Mouse (Mus musculus): ENCODE data around the gene Plcd3. TPM values are rescaled to one million over a fixed set of nuclear protein-coding genes. Genes with fewer than 3 reads are reported as not detected.

Plcd3 gene
- total and polyA plus RNA-seq, 2 experiments from 2014 or later = 4.7 to 9.4 TPM

DNA sequence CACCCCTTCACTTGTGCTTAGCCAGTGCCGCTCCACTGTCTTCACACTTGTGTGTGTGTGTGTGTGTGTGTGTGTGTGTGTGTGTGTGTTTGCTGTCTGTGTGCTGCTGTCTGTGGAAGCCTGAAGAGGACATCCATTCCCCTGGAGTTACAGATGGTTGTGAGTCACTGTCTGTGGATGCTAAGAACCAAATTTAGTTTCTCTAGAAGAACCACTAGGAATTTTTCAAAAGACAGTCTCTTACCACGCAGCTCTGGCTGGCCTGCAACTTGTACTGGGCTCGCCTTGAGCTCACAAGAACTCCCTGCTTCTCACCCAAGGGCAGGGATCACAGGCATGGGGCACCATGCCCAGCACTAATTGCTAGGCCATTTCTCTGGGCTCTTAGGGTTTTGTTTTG lies 68.4 kb downstream of the Plcd3 start:
- no peak overlapping the region for H3K4me2 ChIP-seq (ENCODE audit: low read depth, low read length, poor library complexity, severe bottlenecking)
- no peak for TF ChIP-seq CTCF (IDR thresholded peaks at IDR 0.05)
- no peak overlapping the region for H3K9ac ChIP-seq (replicated peaks; ENCODE audit: low read length, poor library complexity, severe bottlenecking)
- H3K4me1 ChIP-seq (ENCODE audit: insufficient read depth, low read length) = 0 out of 2 replicates have a peak, but pooled peaks cover 5% of the 10 kb centered on the region
- DNase-seq (ENCODE audit: low spot score) (no peak), ATAC-seq (ENCODE audit: low FRiP score) (no peak)
- H3K36me3 ChIP-seq (ENCODE audit: insufficient read depth, low read length) = no peaks in the 10 kb centered on the region
- no peak overlapping the region for H3K4me3 ChIP-seq (ENCODE audit: low read depth, low read length)
- no peak overlapping the region for H3K27ac ChIP-seq (ENCODE audit: low read depth, low read length)
- WGBS = 82% methylated on average over 3 of the region's 3 CpGs
- H3K27me3 ChIP-seq (ENCODE audit: insufficient read depth, low read length) = no peaks in the 10 kb centered on the region
- no peaks in the 10 kb centered on the region for H3K9me3 ChIP-seq (ENCODE audit: low read length)

DNA sequence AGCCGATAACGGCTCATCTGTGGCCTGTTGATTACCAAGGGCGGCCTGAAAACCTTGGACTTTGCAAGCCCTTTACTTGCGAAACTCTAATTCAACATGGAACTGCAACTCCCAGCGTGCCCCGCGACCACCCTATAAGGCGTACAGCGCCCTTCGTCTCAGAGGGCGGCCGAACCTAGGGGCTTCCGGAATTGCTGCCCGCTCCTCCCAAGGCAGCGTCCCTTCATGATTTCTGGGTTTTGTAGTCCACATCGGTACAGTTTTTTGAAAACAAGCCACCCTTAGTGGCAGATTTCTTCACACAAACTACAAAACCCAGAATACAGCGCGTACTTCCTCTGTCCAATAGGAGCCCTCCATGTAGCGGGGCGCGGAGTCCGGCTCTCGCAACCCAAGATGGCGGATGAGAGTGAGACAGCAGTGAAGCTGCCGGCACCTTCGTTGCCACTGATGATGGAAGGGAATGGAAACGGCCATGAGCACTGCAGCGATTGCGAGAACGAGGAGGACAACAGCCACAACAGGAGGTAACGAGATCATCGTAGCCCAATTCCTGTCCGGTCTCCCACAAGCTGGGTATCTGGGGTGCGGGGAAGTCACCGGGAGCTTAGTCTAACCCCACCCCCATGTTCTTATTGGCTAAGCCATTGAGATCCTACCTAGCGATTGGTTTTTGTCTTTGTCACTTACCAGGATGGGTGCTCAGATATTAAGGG lies 73.1 kb downstream of the Plcd3 start, which contains the start of the genes Nmt1 and Dcakd:
Nmt1 (plus strand) TSS at position 15 of the 716 bp plus-strand sequence.
Dcakd (minus strand) TSS at position 158 of the 716 bp plus-strand sequence.
- peak; percentile 10; the same call in 1 of the 2 replicates for TF ChIP-seq CTCF (IDR thresholded peaks at IDR 0.05)
- DNase-seq (ENCODE audit: low spot score) (peak; percentile 99), ATAC-seq (ENCODE audit: low FRiP score) (peak; percentile 99)
- H3K27me3 ChIP-seq (ENCODE audit: insufficient read depth, low read length) = no peaks in the 10 kb centered on the region
- peak within 1 kb of the TSS; percentile 58 for H3K4me2 ChIP-seq (ENCODE audit: low read depth, low read length, poor library complexity, severe bottlenecking)
- H3K36me3 ChIP-seq (ENCODE audit: insufficient read depth, low read length) = no peaks in the 10 kb centered on the region
- H3K4me3 ChIP-seq (ENCODE audit: low read depth, low read length) = peak within 1 kb of the TSS; percentile 66
- WGBS = under 1% methylated on average over 36 of the region's 36 CpGs
- H3K27ac ChIP-seq (ENCODE audit: low read depth, low read length) = peak within 1 kb of the TSS; percentile 81
- peaks cover 12% of the 10 kb centered on the region; the same call in 1 of the 2 replicates for H3K4me1 ChIP-seq (ENCODE audit: insufficient read depth, low read length)
- peak within 1 kb of the TSS; percentile 73 for H3K9ac ChIP-seq (replicated peaks; ENCODE audit: low read length, poor library complexity, severe bottlenecking)
- H3K9me3 ChIP-seq (ENCODE audit: low read length) = no peaks in the 10 kb centered on the region

DNA sequence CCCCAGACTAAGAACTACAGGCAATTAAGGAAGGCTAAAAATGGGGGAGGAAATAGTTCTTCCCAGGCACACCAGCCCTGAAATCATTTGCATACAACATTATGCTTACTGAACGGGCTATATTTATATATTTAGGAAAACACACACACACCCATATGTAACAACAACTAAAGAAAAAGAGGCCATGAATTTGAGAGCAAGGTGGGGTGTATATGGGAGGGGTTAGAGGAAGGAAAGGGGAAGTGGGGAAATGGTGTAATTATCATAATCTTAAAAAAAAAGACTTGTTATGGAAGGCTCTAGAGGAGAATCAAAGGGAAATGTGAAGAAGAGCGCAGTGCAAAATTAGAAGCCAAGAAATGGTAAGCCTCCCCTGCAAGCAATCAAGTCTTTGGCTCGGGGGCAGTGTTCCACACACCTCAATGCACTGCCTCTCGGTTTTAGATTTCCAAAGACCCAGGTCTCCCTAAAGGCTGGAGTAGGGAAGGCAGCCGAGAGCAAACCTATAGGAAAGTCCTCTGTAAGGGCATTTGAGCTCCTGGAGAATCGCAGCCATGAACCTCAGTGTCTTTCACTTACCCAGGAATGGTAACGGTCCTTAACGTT lies 73.8 kb downstream of the Plcd3 start:
- H3K4me3 ChIP-seq (ENCODE audit: low read depth, low read length) = peak overlapping the region; percentile 66
- no peaks in the 10 kb centered on the region for H3K9me3 ChIP-seq (ENCODE audit: low read length)
- peak overlapping the region; percentile 57 for H3K4me2 ChIP-seq (ENCODE audit: low read depth, low read length, poor library complexity, severe bottlenecking)
- TF ChIP-seq CTCF (IDR thresholded peaks at IDR 0.05) = no peak
- DNase-seq (ENCODE audit: low spot score) = no peak
- H3K4me1 ChIP-seq (ENCODE audit: insufficient read depth, low read length) = peaks cover 12% of the 10 kb centered on the region; the same call in 1 of the 2 replicates
- H3K27me3 ChIP-seq (ENCODE audit: insufficient read depth, low read length) = no peaks in the 10 kb centered on the region
- peak overlapping the region; percentile 54 for H3K9ac ChIP-seq (replicated peaks; ENCODE audit: low read length, poor library complexity, severe bottlenecking)
- peak; percentile 25 for ATAC-seq (ENCODE audit: low FRiP score)
- no peaks in the 10 kb centered on the region for H3K36me3 ChIP-seq (ENCODE audit: insufficient read depth, low read length)
- WGBS = 19% methylated on average over 8 of the region's 8 CpGs
- peak overlapping the region; percentile 65 for H3K27ac ChIP-seq (ENCODE audit: low read depth, low read length)

DNA sequence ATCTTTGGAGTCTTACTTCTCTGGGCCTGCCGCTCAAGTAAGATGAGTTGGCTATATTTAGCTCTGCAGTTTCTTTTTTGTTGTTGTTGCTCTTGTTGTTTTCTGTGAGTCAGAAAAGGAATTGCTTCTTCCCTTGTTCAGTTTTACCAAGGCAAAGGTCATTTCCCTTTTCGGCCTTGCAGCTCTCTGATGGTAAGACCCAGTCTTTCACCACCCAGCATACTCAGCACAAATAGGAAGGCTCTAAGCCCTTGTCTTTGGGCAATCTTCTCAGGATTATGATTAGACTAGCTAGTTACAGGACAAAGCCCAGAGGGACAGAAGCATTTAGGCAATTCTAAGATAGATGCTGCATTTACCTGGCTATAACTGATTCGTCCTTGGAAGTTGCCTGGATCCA lies 74.6 kb downstream of the Plcd3 start:
- no peak for ATAC-seq (ENCODE audit: low FRiP score)
- peaks cover 12% of the 10 kb centered on the region; the same call in 1 of the 2 replicates for H3K4me1 ChIP-seq (ENCODE audit: insufficient read depth, low read length)
- no peaks in the 10 kb centered on the region for H3K36me3 ChIP-seq (ENCODE audit: insufficient read depth, low read length)
- H3K27ac ChIP-seq (ENCODE audit: low read depth, low read length) = no peak overlapping the region
- no peak overlapping the region for H3K9ac ChIP-seq (replicated peaks; ENCODE audit: low read length, poor library complexity, severe bottlenecking)
- H3K4me2 ChIP-seq (ENCODE audit: low read depth, low read length, poor library complexity, severe bottlenecking) = peak overlapping the region; percentile 57; the same call in 1 of the 2 replicates
- no peaks in the 10 kb centered on the region for H3K9me3 ChIP-seq (ENCODE audit: low read length)
- DNase-seq (ENCODE audit: low spot score) = no peak
- TF ChIP-seq CTCF (IDR thresholded peaks at IDR 0.05) = no peak
- no peak overlapping the region for H3K4me3 ChIP-seq (ENCODE audit: low read depth, low read length)
- 92% methylated on average over 3 of the region's 3 CpGs for WGBS
- H3K27me3 ChIP-seq (ENCODE audit: insufficient read depth, low read length) = no peaks in the 10 kb centered on the region

DNA sequence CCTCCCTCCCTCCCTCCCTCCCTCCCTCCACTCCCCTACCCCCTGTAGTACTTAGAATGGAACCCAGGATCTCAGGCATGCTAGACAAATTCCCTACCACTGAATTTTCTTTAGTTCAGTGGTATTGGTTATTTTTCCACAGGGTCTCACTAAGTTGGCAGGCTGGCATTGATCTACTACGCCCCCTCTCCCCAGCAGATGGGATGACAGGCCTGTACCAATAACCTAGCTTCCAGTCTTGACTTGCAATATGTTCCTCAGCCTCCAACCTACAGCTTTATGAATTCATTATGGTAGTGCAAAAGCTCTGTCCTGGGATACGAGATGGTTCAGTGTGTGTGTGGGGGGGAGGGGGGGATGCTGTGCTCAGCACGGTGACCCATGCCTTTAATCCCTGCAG lies 77.5 kb downstream of the Plcd3 start:
- H3K36me3 ChIP-seq (ENCODE audit: insufficient read depth, low read length) = no peaks in the 10 kb centered on the region
- no peaks in the 10 kb centered on the region for H3K9me3 ChIP-seq (ENCODE audit: low read length)
- ATAC-seq (ENCODE audit: low FRiP score) (no peak), DNase-seq (ENCODE audit: low spot score) (no peak)
- no peaks in the 10 kb centered on the region for H3K27me3 ChIP-seq (ENCODE audit: insufficient read depth, low read length)
- no peak overlapping the region for H3K27ac ChIP-seq (ENCODE audit: low read depth, low read length)
- H3K4me3 ChIP-seq (ENCODE audit: low read depth, low read length) = no peak overlapping the region
- H3K4me1 ChIP-seq (ENCODE audit: insufficient read depth, low read length) = peaks cover 6% of the 10 kb centered on the region; the same call in 1 of the 2 replicates
- no peak overlapping the region for H3K4me2 ChIP-seq (ENCODE audit: low read depth, low read length, poor library complexity, severe bottlenecking)
- 81% methylated on average over 3 of the region's 3 CpGs for WGBS
- no peak for TF ChIP-seq CTCF (IDR thresholded peaks at IDR 0.05)
- H3K9ac ChIP-seq (replicated peaks; ENCODE audit: low read length, poor library complexity, severe bottlenecking) = no peak overlapping the region

All from midbrain, postnatal 0 days (tissue).